Mouse (Mus musculus): ENCODE results near the gene Cnmd.

GRCm38 (mm10) chr14:79703523-79704172 lies 41.7 kb upstream of the Cnmd start:
- TF ChIP-seq ZC3H11A (IDR thresholded peaks at IDR 0.05; ENCODE audit: low read depth, low read length) = no peak
- TF ChIP-seq RCOR1 (IDR thresholded peaks at IDR 0.05; ENCODE audit: low read depth, low read length) = no peak
- no peak for TF ChIP-seq CTCF (IDR thresholded peaks at IDR 0.05 in 2 of 3, conservative IDR thresholded peaks at IDR 0.05 in 1 of 3; ENCODE audit: control insufficient read depth in 1 of 3, insufficient read depth in 1 of 3, low read depth in 2 of 3, low read length in 3 of 3, poor library complexity in 1 of 3, severe bottlenecking in 1 of 3)
- no peak for TF ChIP-seq TAL1 (IDR thresholded peaks at IDR 0.05; ENCODE audit: low read length)
- no peak for TF ChIP-seq MAZ (IDR thresholded peaks at IDR 0.05; ENCODE audit: low read depth, low read length)
- TF ChIP-seq NRF1 (IDR thresholded peaks at IDR 0.05; ENCODE audit: insufficient read depth, low read depth, low read length, poor library complexity, severe bottlenecking) = no peak
- no peak for TF ChIP-seq POLR2AphosphoS5 (IDR thresholded peaks at IDR 0.05; ENCODE audit: borderline replicate concordance, low read depth, low read length)
